11 mouse cellular contexts compared by ENCODE assay signal in the genomic region with DNA sequence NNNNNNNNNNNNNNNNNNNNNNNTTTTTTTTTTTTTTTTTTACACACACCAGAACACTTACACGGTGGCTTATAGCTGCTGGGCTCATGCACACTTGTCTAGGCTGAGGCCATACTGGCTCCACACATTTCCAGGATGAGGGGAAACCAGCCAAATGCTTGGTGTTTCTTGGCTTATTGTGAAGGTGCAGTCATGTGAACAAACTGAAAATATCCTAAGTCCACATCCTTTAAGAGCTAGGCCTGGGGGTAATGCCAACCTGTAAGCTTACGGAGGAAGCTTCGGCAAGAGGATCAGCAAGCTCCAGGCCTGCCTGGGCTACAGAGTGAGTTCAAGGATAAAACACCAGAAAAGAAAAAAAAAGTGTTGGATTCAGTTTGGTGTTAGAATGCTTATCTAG. TPM values are rescaled to one million over a fixed set of nuclear protein-coding genes. Genes with fewer than 3 reads are reported as not detected.
A peak's percentile ranks its signal among the peaks of the same experiment; 100 is the strongest.
DNase-seq lines count a peak whose midpoint lies in the region; ATAC-seq lines count a peak whose summit lies in the region.
"Had no signal": no experiment of that assay in that cellular context is flagged by ENCODE, and none has a peak within 500 bp of the region (broad histone marks: within the 10 kb centered on the region; RNA-seq: fewer than 3 reads in every experiment).

No protein-coding gene starts in this region.

- ATAC-seq in kidney, embryonic 14.5 days (ENCODE audit: low FRiP score, low TSS enrichment), result no peak
- ATAC-seq in kidney, embryonic 15.5 days (replicated peaks; ENCODE audit: low FRiP score), result no peak

- H3K4me2 ChIP-seq in kidney, embryonic 14.5 days (replicated peaks; ENCODE audit: low read depth, low read length), result no peak overlapping the region
- no peak overlapping the region for H3K4me2 ChIP-seq in kidney, embryonic 15.5 days
- H3K4me2 ChIP-seq: hindbrain, embryonic 12.5 days had no signal

- H3K27ac ChIP-seq in kidney, embryonic 14.5 days (ENCODE audit: low read depth, low read length), result no peak overlapping the region
- peak overlapping the region; percentile 79 for H3K27ac ChIP-seq in kidney, embryonic 15.5 days
- H3K27ac ChIP-seq: hindbrain, embryonic 12.5 days had no signal

- no peaks in the 10 kb centered on the region for H3K36me3 ChIP-seq in kidney, embryonic 14.5 days (ENCODE audit: control insufficient read depth, insufficient read depth, low read length)
- H3K36me3 ChIP-seq in kidney, embryonic 15.5 days, result no peaks in the 10 kb centered on the region
- H3K36me3 ChIP-seq: hindbrain, embryonic 12.5 days had no signal

- H3K4me1 ChIP-seq in kidney, embryonic 14.5 days (ENCODE audit: control insufficient read depth, insufficient read depth, low read length), result no peaks in the 10 kb centered on the region
- peaks cover 10% of the 10 kb centered on the region for H3K4me1 ChIP-seq in kidney, embryonic 15.5 days
- H3K4me1 ChIP-seq: hindbrain, embryonic 12.5 days had no signal

- 87% methylated on average over 3 of the region's 3 CpGs for WGBS in kidney, embryonic 14.5 days
- WGBS in kidney, embryonic 15.5 days, result 72% methylated on average over 3 of the region's 3 CpGs

- no peaks in the 10 kb centered on the region for H3K27me3 ChIP-seq in kidney, embryonic 14.5 days (ENCODE audit: control insufficient read depth, insufficient read depth, low read length)
- H3K27me3 ChIP-seq in kidney, embryonic 15.5 days, result no peaks in the 10 kb centered on the region; the same call in 1 of the 2 replicates
- H3K27me3 ChIP-seq: hindbrain, embryonic 12.5 days had no signal

- H3K9me3 ChIP-seq in kidney, embryonic 14.5 days (ENCODE audit: control insufficient read depth, low read length), result no peaks in the 10 kb centered on the region
- no peaks in the 10 kb centered on the region for H3K9me3 ChIP-seq in kidney, embryonic 15.5 days (replicated peaks)
- H3K9me3 ChIP-seq: hindbrain, embryonic 12.5 days had no signal

- H3K4me3 ChIP-seq in kidney, embryonic 14.5 days (ENCODE audit: low read length), result no peak overlapping the region
- no peak overlapping the region for H3K4me3 ChIP-seq in kidney, embryonic 15.5 days (replicated peaks)
- H3K4me3 ChIP-seq: hindbrain, embryonic 12.5 days had no signal

- H3K9ac ChIP-seq in kidney, embryonic 14.5 days (ENCODE audit: low read depth, low read length), result no peak overlapping the region
- no peak overlapping the region for H3K9ac ChIP-seq in kidney, embryonic 15.5 days
- H3K9ac ChIP-seq: hindbrain, embryonic 12.5 days had no signal

- peak; percentile 18 for DNase-seq in cerebellum, adult 9-11 months
- DNase-seq in cerebellum, postnatal 4 days (ENCODE audit: low spot score in 2 of 2), result no peak
- peak; percentile 78 for DNase-seq in kidney, adult 11 months
- DNase-seq in adipocyte (ENCODE audit: low spot score), result peak; percentile 54
- DNase-seq in urinary bladder, adult 18-20 months (ENCODE audit: low spot score in 2 of 2), result no peak
- no peak for DNase-seq in yolk sac, embryonic 10.5 days (ENCODE audit: low spot score)
- DNase-seq: gastrocnemius, postnatal 25 days; liver had no signal

RNA-seq across cellular contexts. Expression of a gene that starts 19.8 kb away (rescaled TPM):
- polyA plus RNA-seq in kidney, embryonic 14.5 days (2014; fragmentation: Nextera tagmentation; extraction: Ambion mirVana), result 0.20 and 0.27 TPM in 2 replicates
- 0.36 and 0.45 TPM in 2 replicates for polyA plus RNA-seq in kidney, embryonic 15.5 days (2015; fragmentation: Nextera tagmentation; extraction: Ambion mirVana)

RNA-seq across cellular contexts. Expression of a gene that starts 50.8 kb away (rescaled TPM):
- 2.0 and 2.4 TPM in 2 replicates for polyA plus RNA-seq in kidney, embryonic 14.5 days (2014; fragmentation: Nextera tagmentation; extraction: Ambion mirVana)
- 2.6 and 3.5 TPM in 2 replicates for polyA plus RNA-seq in kidney, embryonic 15.5 days (2015; fragmentation: Nextera tagmentation; extraction: Ambion mirVana)

Comparison
In these comparisons a context has a peak if more than half of its experiments do, and no peak if none do; other contexts are left out.
1. DNase-seq: peak in cerebellum, adult 9-11 months (single experiment), kidney, adult 11 months (single experiment) and adipocyte (single experiment); none in cerebellum, postnatal 4 days (0 of 2), urinary bladder, adult 18-20 months (0 of 2) and yolk sac, embryonic 10.5 days (single experiment).